Mouse (Mus musculus) activated CD4-positive, CD25-positive, alpha-beta regulatory T cell, adult 4 months (primary cell): ENCODE measurements around the gene Pla2g1b. TPM values are rescaled to one million over a fixed set of nuclear protein-coding genes. Genes with fewer than 3 reads are reported as not detected.

Experiments used
- ATAC-seq: one replicate; pipeline ENCODE4 v1.8.0; 2017
- polyA plus RNA-seq, 2 experiments: library from polyadenylated mRNA; unstranded; fragments of 100-300 nt; shearing (Covaris generic); gene quantifications; one replicate each; pipeline ENCODE4 v1.2.1; 2017

Pla2g1b gene
- polyA plus RNA-seq, 2 experiments from 2014 or later, result not detected

- no peak for ATAC-seq
Measured at GRCm38 (mm10) chr5:115447108-115447507, 19.0 kb upstream of the Pla2g1b start.

GRCm38 (mm10) chr5:115449247-115449646 lies 16.8 kb upstream of the Pla2g1b start:
- no peak for ATAC-seq

- no peak for ATAC-seq
Measured at GRCm38 (mm10) chr5:115450410-115451317, 15.4 kb upstream of the Pla2g1b start.

GRCm38 (mm10) chr5:115454422-115455090 lies 11.5 kb upstream of the Pla2g1b start:
- ATAC-seq, result no peak

GRCm38 (mm10) chr5:115455838-115456237 lies 10.2 kb upstream of the Pla2g1b start:
- no peak for ATAC-seq

- no peak for ATAC-seq
Measured at GRCm38 (mm10) chr5:115458918-115459317, 7.1 kb upstream of the Pla2g1b start.

GRCm38 (mm10) chr5:115464408-115465115 lies 1.5 kb upstream of the Pla2g1b start:
- no peak for ATAC-seq

GRCm38 (mm10) chr5:115469791-115470190 lies 3.7 kb downstream of the Pla2g1b start:
- no peak for ATAC-seq

GRCm38 (mm10) chr5:115470766-115471531 lies 4.9 kb downstream of the Pla2g1b start:
- no peak for ATAC-seq

GRCm38 (mm10) chr5:115473191-115473590 lies 7.1 kb downstream of the Pla2g1b start:
- no peak for ATAC-seq

- peak; percentile 66 for ATAC-seq
Measured at GRCm38 (mm10) chr5:115474174-115474828, 8.2 kb downstream of the Pla2g1b start.

GRCm38 (mm10) chr5:115475337-115476106 lies 9.5 kb downstream of the Pla2g1b start:
- no peak for ATAC-seq

- ATAC-seq, result no peak
Measured at GRCm38 (mm10) chr5:115476107-115476727, 10.2 kb downstream of the Pla2g1b start.

GRCm38 (mm10) chr5:115479561-115479960 lies 13.5 kb downstream of the Pla2g1b start:
- no peak for ATAC-seq

- ATAC-seq, result no peak
Measured at GRCm38 (mm10) chr5:115480101-115480500, 14.0 kb downstream of the Pla2g1b start.

- no peak for ATAC-seq
Measured at GRCm38 (mm10) chr5:115482390-115483265, 16.6 kb downstream of the Pla2g1b start.

GRCm38 (mm10) chr5:115483385-115483784 lies 17.3 kb downstream of the Pla2g1b start:
- ATAC-seq, result no peak

- ATAC-seq, result peak; percentile 92
Measured at GRCm38 (mm10) chr5:115483947-115484920, 18.2 kb downstream of the Pla2g1b start, which contains the start of gene Sirt4. TSS of gene Sirt4 (minus strand) at chr5:115484725.
